Mouse (Mus musculus): ENCODE results near the gene Adcyap1r1.

The Adcyap1r1 gene

GRCm38 (mm10) chr6:55451771-55452371 is at the start of gene Adcyap1r1:
Adcyap1r1 (plus strand) TSS chr6:55451978.
- 1% methylated on average over 56 of the region's 58 CpGs for WGBS

GRCm38 (mm10) chr6:55402041-55402776 is 49.6 kb upstream of the Adcyap1r1 start:
- WGBS, result 78% methylated on average over 9 of the region's 9 CpGs

- WGBS, result 75% methylated on average over 9 of the region's 9 CpGs
These were observed 48.1 kb upstream of the Adcyap1r1 start for GRCm38 (mm10) chr6:55403411-55404309.

GRCm38 (mm10) chr6:55404421-55404990 is 47.3 kb upstream of the Adcyap1r1 start:
- WGBS, result 85% methylated on average over 5 of the region's 5 CpGs

GRCm38 (mm10) chr6:55407345-55407744 is 44.4 kb upstream of the Adcyap1r1 start:
- WGBS, result 83% methylated on average over 4 of the region's 4 CpGs

GRCm38 (mm10) chr6:55410119-55410775 is 41.5 kb upstream of the Adcyap1r1 start:
- WGBS, result 63% methylated on average over 7 of the region's 7 CpGs

GRCm38 (mm10) chr6:55410977-55411376 is 40.8 kb upstream of the Adcyap1r1 start:
- WGBS, result 56% methylated on average over 5 of the region's 5 CpGs

DNA sequence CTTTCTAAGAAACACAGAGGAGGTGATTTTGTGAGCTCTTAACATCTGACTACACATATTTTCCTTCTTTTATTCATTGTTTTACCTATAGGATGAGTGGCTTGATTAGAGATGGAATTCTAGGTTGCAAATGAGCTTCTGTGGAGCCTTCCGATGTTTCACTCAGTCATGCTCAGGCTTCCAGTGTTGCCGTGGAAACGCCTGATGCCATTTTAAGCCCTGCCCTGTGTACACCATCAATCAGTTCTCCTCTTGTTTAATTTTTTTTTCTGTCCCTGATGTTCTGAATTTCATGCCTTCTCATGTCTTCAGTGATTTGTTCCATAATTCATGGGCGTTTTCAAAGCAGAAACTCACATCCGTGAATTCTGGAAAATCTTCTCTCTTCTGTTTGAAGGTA is 35.6 kb upstream of the Adcyap1r1 start:
- 46% methylated on average over 5 of the region's 5 CpGs for WGBS

DNA sequence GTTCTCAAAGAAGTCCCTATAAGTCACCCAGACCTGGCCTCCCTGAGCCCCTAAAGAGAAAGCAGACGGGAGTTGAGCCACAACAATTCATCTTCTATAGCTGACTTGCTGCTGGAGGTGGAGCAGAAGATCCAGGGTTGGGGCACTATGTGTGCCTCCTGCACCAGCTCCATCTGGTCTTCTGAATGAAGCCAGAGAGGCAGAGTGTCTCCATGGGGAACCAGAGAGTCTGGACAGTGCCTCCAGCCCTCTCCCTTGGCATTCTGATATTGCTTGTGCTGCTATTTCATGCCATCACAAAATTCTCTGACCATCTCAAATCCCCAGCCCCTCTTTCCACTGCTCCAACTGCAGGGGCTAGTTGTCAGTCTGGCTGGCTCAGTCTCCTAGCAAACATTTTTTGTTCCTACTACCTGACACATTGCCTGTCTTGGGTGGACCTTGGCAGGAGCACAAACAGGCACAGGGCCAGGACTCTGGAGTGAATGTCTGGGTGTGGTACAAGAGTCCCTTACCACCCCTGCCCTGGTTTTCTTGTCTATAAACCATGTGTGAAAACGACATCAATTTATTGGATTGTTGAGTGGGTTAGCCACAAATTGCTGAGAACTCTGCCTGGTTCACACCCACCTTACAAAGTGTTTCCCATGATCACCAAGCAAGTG is 32.9 kb upstream of the Adcyap1r1 start:
- 73% methylated on average over 2 of the region's 2 CpGs for WGBS

- WGBS, result 84% methylated on average over 3 of the region's 3 CpGs
These were observed 31.4 kb upstream of the Adcyap1r1 start for GRCm38 (mm10) chr6:55420411-55420810.

DNA sequence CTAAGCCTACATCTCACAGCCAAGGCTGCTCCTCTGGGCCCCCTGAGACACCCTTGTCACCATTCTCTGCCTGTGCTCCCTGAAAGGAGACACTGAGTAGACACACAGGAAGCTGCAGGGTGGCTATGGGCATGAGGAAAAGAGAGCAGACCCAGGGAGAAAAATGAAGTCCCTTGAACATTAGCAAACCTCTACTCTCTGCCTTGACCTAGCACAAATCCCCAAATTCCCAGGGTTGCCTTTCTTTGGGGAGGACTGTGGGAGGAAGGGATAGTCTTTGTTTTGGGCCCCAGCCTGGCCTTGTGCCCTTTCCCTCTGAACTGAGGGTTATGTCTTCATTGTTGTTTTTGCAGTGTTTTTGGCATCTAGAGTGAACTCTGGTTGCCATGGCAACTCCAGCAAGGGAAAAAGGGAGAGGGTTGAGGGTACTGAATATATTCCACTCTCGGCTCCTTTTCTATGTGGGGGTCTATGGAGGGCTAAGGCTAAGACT is 30.9 kb upstream of the Adcyap1r1 start:
- WGBS, result 25% methylated on average over 1 of the region's 1 CpGs

DNA sequence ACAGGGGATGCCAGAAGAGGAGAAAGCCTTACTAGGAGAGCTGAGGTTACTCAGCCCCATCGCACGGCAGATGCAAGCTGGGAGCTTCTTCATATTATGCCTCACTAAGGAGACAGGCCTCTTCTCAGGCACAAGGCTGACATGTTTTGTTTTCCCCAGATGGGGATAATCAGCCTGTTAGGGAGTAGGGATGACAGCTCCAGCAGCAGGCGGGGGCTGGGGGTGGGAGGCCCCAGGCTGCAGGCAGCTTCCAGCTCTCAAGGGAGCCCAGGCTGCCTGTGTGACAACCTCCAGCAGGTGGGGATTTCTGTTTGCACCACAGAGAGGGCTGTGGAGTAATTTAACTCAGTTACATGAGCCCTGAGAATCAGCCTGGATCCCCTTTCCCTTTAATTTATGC is 17.4 kb upstream of the Adcyap1r1 start:
- WGBS, result 31% methylated on average over 3 of the region's 3 CpGs

DNA sequence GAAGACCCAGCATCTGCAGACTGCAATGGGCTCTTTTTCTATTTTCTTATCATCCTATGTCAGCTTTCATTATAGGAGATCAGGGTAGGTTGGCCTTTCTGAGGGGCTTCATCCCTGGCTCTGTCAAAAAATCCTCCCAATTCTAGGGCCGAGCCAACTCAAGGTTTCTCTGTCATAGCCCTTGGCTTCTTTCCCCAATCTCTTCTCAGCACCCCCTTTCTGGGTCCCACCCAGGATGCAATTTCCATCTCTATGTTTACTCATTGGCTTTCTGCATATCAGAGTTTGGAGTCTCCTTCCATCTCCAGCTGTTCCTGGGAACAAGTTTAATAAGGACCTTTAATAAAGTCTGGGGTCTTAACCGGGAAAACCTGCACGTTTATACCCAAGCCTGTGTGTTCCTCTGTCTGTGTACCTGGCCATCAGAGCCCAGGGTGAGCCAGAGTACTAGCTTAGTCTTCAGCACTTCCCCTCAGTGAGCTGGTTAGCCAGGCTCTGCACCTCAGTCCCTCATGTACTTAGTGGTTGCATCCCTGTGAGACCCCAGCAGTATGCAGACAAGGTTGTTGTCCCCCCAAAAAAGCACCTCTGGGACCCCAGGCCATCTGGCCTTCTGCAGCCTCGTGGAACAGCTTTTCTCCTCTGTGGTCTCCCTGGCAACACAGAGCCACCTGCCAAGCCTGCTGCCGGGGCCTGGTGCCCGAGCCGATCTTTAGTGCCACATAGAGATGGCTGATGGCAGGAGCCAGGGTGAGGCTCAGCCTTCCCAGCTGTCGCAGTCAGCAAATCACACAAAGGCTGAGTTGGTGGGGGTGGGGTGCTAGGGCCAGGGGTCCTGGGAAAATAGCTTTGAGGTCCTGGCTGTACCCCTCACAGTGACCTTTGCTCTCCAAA is 16.3 kb upstream of the Adcyap1r1 start:
- WGBS, result 47% methylated on average over 8 of the region's 8 CpGs

- WGBS, result 58% methylated on average over 3 of the region's 3 CpGs
These were observed 13.9 kb upstream of the Adcyap1r1 start for GRCm38 (mm10) chr6:55437919-55438318.

DNA sequence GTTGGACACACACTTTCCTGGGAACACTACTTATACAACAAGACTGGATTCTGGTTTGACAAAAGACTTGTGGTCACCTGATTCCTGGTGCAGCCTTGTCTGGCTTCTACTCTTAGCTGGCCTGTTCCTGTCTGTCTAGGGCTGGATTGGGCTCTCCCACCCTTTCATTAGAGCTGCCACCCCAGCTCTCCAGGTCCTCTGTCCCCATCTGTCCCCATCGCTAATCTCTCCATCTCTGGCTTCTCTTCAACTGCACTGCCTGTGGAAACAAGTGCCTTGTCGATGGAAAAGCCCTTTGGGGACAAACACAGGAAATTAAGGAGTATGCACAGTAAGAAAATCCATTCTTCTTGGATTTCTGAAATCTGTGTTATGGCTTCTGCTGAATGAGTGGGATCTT is 12.9 kb upstream of the Adcyap1r1 start:
- WGBS, result 70% methylated on average over 2 of the region's 2 CpGs

- WGBS, result 50% methylated on average over 2 of the region's 2 CpGs
These were observed 7.7 kb upstream of the Adcyap1r1 start for GRCm38 (mm10) chr6:55443927-55444688.

GRCm38 (mm10) chr6:55444721-55445120 is 7.1 kb upstream of the Adcyap1r1 start:
- 56% methylated on average over 4 of the region's 4 CpGs for WGBS

- 70% methylated on average over 9 of the region's 9 CpGs for WGBS
These were observed 3.6 kb upstream of the Adcyap1r1 start for GRCm38 (mm10) chr6:55448199-55448598.

All from cerebral cortex, adult 2 months (tissue).